Mouse (Mus musculus) kidney, adult 2 months (tissue): ENCODE measurements around the gene Arfrp1. TPM values are rescaled to one million over a fixed set of nuclear protein-coding genes. Genes with fewer than 3 reads are reported as not detected.

Experiments used
- DNase-seq: peaks from one replicate; pipeline ENCODE4 v3.0.0; 2021
- H3K27ac ChIP-seq: fragments of 200-500 bp; 2 replicates; pipeline ENCODE4 v1.5.1; 2012; ENCODE audit warnings: low read depth, low read length, control low read depth, inconsistent platforms; ENCODE audit not compliant: insufficient read depth
- H3K27me3 ChIP-seq: fragments of 200-500 bp; replicated peaks from 2 replicates; pipeline ENCODE4 v1.6.1; 2012; ENCODE audit warnings: mild to moderate bottlenecking, moderate library complexity, low read length, inconsistent platforms; ENCODE audit not compliant: control insufficient read depth, insufficient read depth
- H3K36me3 ChIP-seq: fragments of 200-500 bp; 2 replicates; pipeline ENCODE4 v1.6.1; 2012; ENCODE audit warnings: mild to moderate bottlenecking, moderate library complexity, low read length, inconsistent platforms; ENCODE audit not compliant: control insufficient read depth, insufficient read depth
- H3K4me1 ChIP-seq: fragments of 200-500 bp; 2 replicates; pipeline ENCODE4 v1.6.1; 2011; ENCODE audit warnings: low read length; ENCODE audit not compliant: control insufficient read depth, insufficient read depth
- H3K4me3 ChIP-seq: fragments of 200-500 bp; 2 replicates; pipeline ENCODE4 v1.5.1; 2011; ENCODE audit warnings: mild to moderate bottlenecking, low read depth, low read length, control low read depth; ENCODE audit not compliant: insufficient read depth
- CTCF ChIP-seq: fragments of 200-500 bp; conservative IDR thresholded peaks from 2 replicates; pipeline ENCODE4 v1.5.1; 2011; ENCODE audit warnings: low read depth, mild to moderate bottlenecking, control low read depth, low read length, moderate library complexity, mixed read lengths; ENCODE audit not compliant: insufficient read depth, insufficient read length
- POLR2A ChIP-seq: fragments of 200-500 bp; IDR thresholded peaks from one replicate; pipeline ENCODE4 v1.6.1; 2011; ENCODE audit warnings: low read depth, low read length, control low read depth
- WGBS: fragments of 180-500 bp; shearing (Covaris S2); methylation state at CpG from one replicate; pipeline ENCODE4 v1.1.7; 2018; 5-methylcytosine and 5-hydroxymethylcytosine counted together
- polyA plus RNA-seq: library from polyadenylated mRNA; depleted of rRNA; stranded (reverse); fragments of >200 nt; gene quantifications from 2 replicates; pipeline ENCODE4 v1.2.3, GENCODE M21; 2012

Gene Arfrp1
- polyA plus RNA-seq, 1 experiment = 36.0 TPM

DNA sequence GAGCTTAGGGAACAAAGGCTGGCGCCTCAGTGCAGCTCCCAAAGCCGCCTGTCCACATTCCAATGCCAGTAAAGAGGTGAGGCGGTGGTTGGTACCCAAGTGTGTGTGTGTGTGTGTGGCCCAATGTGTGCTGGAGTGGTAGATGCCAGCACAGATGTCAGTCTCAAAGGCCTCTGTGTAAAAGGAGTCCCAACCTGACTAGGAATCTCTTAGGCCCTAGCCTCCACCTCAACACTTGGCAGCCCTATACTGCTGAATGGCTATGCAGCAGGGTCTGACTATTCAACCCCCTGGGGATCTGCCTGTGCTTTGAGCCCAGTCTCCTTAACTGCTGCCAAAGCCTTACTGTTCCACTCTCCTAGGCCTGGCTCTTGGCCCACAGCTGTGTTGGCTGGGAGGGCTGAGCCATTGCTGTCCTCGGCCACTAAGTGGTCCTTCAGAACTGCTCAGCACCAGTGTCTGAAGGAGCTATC is 19.8 kb upstream of the Arfrp1 start:
- TF ChIP-seq CTCF (no peak), POLR2A (no peak)
- Histone ChIP-seq H3K36me3 (no peaks in the 10 kb centered on the region), H3K27ac (no peak overlapping the region), H3K4me1 (no peaks in the 10 kb centered on the region), H3K27me3 (no peaks in the 10 kb centered on the region), H3K4me3 (no peak overlapping the region)
- DNase-seq = peak; percentile 33
- WGBS = 72% methylated on average over 4 of the region's 4 CpGs

DNA sequence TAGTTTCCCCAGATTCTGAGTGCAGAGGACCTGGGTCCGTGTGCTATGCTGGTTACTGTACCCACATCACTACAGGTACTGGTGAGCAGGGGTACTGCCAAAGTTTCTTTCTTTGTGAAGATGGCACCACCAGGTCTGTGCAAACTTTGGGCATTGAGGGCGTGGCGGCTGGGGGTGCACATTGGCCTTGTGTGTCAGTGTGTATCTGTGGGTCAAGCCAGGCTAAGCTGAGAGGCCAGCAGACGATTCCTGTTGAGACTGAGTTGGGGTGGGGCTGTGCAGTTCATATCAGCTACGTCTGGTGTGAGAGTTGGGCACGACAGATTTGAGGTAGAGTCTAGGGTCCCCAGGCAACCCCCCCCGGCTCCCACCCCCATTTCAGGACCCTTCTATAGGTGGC is 19.3 kb upstream of the Arfrp1 start:
- H3K27ac ChIP-seq = no peak overlapping the region
- TF ChIP-seq POLR2A = no peak
- TF ChIP-seq CTCF = no peak
- H3K36me3 ChIP-seq = 0 out of 2 replicates have a peak, but pooled peaks cover under 1% of the 10 kb centered on the region
- WGBS = 84% methylated on average over 7 of the region's 7 CpGs
- no peaks in the 10 kb centered on the region for H3K4me1 ChIP-seq
- DNase-seq = no peak
- no peak overlapping the region for H3K4me3 ChIP-seq
- H3K27me3 ChIP-seq = no peaks in the 10 kb centered on the region

DNA sequence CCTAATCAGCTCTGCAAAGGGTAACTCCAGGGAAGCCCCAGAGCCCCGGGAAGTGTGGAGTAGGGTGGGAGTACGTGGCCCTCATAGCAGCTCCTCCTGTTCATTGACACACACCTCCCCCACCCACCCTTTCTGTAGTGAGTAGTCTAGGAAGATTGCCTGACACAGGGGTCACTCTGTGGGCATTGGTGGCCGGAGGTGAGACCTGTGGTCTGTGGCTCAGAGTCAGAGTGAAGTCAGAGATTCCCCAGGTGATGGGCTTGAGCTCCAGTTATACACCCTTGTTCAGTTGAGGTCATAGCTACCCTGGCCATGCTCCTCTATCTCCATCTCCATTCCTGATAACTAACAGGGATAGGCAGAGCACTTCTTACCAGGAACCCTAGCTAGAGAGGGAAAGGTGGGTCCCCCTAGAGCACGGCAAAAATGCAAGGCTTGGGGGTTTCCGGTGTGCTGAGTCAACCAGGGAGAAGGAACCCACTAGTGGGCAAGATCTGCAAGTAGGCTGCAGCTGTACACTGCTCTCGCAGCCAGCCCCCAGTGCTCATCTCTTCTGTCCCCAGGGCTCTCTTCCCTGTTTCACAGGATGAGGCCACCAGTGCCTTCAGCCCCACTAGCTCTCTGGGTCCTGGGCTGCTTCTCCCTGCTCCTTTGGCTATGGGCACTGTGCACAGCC is 16.6 kb upstream of the Arfrp1 start:
- 84% methylated on average over 6 of the region's 6 CpGs for WGBS
- no peaks in the 10 kb centered on the region for H3K27me3 ChIP-seq
- TF ChIP-seq CTCF (no peak), POLR2A (no peak)
- no peak overlapping the region for H3K4me3 ChIP-seq
- H3K36me3 ChIP-seq = 0 out of 2 replicates have a peak, but pooled peaks cover 3% of the 10 kb centered on the region
- no peak overlapping the region for H3K27ac ChIP-seq
- H3K4me1 ChIP-seq = no peaks in the 10 kb centered on the region
- DNase-seq = no peak

DNA sequence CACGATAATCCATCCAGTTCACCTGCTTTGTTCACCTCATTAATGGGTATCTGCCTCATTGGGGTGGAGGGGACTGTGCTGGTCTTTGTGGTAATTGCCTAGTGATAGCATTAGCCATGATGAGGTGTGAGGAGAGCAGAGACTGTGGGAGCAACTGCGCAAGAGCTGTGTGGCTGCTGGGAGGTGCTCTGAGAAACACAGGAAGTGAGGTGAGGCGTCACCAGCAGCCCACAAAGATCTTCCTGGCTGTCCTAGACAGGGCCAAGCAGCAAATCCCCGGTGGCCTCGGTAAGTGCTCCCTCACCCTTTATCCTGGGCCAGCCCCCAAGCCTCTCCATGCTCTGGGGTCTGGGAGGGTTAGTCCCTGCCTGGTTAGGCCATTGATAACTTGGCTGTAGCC is 15.9 kb upstream of the Arfrp1 start:
- Histone ChIP-seq H3K4me3 (no peak overlapping the region), H3K27me3 (no peaks in the 10 kb centered on the region), H3K4me1 (no peaks in the 10 kb centered on the region), H3K27ac (no peak overlapping the region), H3K36me3 (0 out of 2 replicates have a peak, but pooled peaks cover 3% of the 10 kb centered on the region)
- TF ChIP-seq POLR2A = no peak
- TF ChIP-seq CTCF = no peak
- DNase-seq = no peak
- WGBS = 91% methylated on average over 5 of the region's 5 CpGs

DNA sequence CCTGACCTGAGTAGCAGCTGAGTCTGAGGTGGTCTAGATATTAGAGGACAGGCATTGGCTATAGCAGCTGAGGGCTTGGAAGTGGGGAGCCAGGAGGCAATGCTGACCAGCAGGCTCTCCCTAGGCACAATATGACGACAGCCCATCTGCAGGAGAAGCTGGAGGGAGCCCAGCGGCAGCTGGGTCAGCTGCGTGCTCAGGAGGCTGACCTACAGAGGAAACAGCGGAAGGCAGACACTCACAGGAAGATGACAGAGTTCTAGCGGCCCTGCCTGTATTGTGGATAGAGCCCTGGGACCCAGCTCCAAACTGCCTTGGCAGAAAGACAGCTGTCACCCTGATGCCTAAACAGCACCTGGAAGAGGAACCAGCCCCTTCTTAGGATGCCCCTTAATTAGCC is 15.0 kb upstream of the Arfrp1 start:
- TF ChIP-seq CTCF = no peak
- no peak for TF ChIP-seq POLR2A
- 0 out of 2 replicates have a peak, but pooled peaks cover 3% of the 10 kb centered on the region for H3K36me3 ChIP-seq
- no peak overlapping the region for H3K4me3 ChIP-seq
- no peak for DNase-seq
- H3K27me3 ChIP-seq = no peaks in the 10 kb centered on the region
- no peaks in the 10 kb centered on the region for H3K4me1 ChIP-seq
- WGBS = 79% methylated on average over 5 of the region's 5 CpGs
- no peak overlapping the region for H3K27ac ChIP-seq

DNA sequence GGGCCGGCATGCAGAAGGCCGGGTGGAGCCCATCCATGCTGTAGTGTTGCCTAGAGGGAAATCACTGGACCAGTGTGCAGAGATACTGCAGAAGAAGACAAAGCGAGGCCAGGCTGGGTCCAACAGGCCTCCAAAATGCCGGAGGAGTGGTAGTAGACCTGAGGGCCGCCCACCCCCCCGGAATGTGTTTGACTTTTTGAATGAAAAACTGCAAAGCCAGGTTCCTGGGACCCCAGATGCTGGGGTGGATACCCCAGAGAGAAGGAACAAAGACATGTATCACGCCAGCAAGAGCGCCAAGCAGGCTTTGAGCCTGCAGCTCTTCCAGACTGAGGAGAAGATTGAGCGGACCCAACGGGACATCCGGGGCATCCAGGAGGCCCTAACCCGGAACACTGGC is 14.6 kb upstream of the Arfrp1 start, which contains the start of gene Lime1:
Gene Lime1 (plus strand): TSS at position 301 of the 400 bp plus-strand sequence.
- 98% methylated on average over 12 of the region's 12 CpGs for WGBS
- H3K4me1 ChIP-seq = no peaks in the 10 kb centered on the region
- no peak for DNase-seq
- 0 out of 2 replicates have a peak, but pooled peaks cover 3% of the 10 kb centered on the region for H3K36me3 ChIP-seq
- no peak within 1 kb of the TSS for H3K4me3 ChIP-seq
- H3K27me3 ChIP-seq = no peaks in the 10 kb centered on the region
- TF ChIP-seq POLR2A (no peak), CTCF (no peak)
- no peak within 1 kb of the TSS for H3K27ac ChIP-seq

DNA sequence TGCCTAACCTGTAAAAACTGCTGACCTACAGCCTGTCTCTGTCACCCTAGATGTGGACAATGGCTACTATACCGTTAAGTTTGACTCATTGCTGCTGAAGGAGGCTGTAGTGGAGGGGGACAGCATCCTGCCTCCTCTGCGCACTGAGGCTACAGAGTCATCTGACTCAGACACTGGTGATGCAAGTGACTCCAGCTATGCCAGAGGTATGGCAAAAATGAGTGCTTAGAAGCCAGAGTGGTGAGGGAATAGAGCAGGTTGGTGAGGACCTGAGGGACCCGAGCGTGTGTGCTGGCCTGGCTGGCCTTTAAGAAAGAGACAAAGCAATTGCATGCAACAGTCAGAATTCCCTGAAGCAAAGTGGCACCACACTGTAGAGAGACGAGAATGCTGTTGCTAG is 13.5 kb upstream of the Arfrp1 start:
- whole genome bisulfite sequencing = 80% methylated on average over 5 of the region's 5 CpGs
- no peak overlapping the region for H3K27ac ChIP-seq
- DNase-seq = no peak
- H3K4me3 ChIP-seq = no peak overlapping the region
- TF ChIP-seq POLR2A (no peak), CTCF (no peak)
- no peaks in the 10 kb centered on the region for H3K4me1 ChIP-seq
- H3K36me3 ChIP-seq = 0 out of 2 replicates have a peak, but pooled peaks cover 3% of the 10 kb centered on the region
- H3K27me3 ChIP-seq = no peaks in the 10 kb centered on the region
